Mouse (Mus musculus) embryo, embryonic 9.5 days (tissue): ENCODE results near the gene Myadm.
"Not testable (repeated sequence)": the region's sequence is repeated elsewhere in the genome, so short reads cannot be mapped to it uniquely, and the experiment has no call there.

ENCODE experiments used
- DNase-seq: peaks from one replicate; pipeline ENCODE4 v3.0.0-alpha.2; 2017; ENCODE audit errors: extremely low spot score

The Myadm gene

DNA sequence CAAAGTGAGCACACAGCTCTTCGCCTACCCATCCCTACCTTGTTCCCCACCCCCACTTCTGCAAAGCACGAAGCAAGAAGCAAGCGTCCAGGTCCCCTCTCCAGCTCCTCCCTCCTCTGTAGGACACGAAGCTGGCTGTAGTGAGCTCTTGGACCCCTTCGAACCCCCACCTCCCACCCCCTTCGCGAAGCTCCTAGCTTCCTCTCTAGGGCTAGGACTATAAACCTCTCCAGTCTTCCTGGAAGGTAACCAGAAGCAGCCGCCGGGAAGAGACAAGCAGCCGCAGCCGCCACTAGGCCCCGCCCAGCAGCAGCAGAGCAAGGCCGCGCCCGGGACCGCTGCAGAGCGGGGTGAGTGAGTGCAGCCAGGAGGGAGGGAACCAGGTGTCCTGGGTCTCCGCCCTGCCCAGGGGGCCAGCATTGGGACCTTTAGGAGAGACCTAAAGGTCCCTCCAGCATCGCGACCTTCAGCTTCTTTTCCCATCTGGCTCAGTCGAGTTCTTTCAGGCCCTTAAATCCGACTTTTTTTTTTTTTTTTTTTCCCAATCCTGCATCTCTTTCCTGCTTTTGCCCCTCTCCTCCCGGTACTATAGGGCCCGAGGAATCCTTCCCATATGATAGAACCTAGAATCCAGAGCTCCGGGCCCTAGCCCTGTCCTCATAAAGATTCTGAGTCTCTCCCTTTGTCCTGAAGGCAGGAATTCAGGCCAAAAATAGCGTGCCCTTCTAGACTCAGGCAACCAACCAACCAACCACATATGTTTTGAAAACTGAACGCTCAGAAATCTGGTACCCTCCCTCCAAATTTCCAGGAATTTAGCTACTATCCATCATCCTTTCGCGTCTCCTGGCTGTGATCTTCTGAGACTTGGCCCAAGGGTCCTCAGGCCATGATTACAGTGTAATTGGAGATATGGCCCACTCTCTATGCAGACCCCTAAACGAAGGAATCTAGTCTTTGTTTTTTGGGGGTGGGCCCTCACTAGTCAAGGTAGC, at the start of gene Myadm, which contains the start of gene Prkcg:
TSS of gene Myadm (plus strand) at position 105 of the 995 bp plus-strand sequence.
TSS of gene Prkcg (plus strand) at position 204 of the 995 bp plus-strand sequence.
- peak; percentile 80 for DNase-seq

GRCm38 (mm10) chr7:3239193-3239592, 49.7 kb upstream of the Myadm start:
- DNase-seq, result no peak

DNA sequence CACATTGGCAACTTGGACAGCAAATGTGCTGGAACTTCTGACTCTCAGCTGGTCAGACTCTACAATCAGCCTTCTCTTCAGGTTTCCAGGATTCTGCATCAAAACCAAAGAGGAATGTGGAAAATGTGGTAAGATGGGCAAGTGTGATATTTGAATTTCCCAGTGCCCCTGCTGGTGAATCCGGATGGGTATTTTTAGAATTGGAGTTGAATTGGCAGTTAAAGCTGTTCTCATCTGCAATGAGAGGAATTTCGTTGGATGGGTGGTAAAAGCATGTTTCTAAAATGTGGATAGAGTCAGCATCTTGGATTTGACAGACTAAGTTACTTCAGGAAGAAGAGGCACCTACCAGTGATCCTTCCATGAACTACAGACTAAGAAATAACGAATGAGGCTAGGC, 28.2 kb upstream of the Myadm start:
- no peak for DNase-seq

DNA sequence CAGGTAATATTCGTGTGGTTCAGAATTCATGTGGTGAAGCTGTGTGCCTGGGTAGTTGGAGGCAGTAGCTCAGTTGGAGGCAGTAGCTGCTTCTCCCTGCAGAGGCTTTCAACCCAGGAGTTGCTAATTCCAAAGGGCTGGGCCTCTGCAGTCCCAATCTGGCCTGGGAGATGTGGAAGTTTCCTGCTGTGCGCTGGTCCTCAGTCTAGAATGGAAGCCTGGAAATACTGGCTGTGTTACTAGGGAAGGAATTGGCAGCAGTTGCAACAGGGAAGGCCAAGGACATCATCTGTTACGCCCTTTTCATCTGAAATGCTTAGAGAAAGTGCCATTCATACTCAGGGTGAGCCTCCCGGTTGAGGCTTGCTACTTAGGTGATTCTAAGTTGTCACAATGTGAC, 27.4 kb upstream of the Myadm start:
- DNase-seq, result no peak

GRCm38 (mm10) chr7:3262789-3263188, 26.1 kb upstream of the Myadm start:
- no peak for DNase-seq

DNA sequence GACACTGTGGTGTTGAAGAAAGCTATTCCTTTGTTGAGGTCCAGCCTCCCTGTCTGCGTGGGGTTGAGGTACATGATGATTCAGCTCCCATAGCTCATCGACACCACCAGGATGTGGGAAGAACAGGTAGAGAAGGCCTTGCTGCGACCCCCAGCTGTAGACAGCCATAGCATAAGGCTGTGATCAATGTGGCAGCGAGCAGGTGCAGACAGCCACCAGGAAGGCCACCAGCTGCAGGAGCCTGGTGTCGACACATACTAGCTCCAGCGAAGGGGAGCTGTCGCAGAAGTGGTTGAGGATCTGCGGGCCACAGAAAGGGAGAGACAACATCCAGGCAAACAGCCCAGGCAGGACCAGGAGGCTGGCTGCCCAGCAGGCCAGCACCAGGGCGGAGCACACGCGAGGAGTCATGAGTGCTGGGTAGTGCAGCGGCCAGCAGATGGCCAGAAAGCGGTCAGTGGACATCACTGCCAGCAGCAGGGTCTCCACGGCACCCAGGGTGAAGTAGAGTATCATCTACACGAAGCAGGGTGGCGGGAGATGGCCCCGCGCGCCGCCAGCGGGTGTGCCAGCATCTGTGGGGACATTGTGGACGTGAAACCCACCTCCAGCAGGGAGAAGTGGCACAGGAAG, 24.4 kb upstream of the Myadm start:
- no peak for DNase-seq

DNA sequence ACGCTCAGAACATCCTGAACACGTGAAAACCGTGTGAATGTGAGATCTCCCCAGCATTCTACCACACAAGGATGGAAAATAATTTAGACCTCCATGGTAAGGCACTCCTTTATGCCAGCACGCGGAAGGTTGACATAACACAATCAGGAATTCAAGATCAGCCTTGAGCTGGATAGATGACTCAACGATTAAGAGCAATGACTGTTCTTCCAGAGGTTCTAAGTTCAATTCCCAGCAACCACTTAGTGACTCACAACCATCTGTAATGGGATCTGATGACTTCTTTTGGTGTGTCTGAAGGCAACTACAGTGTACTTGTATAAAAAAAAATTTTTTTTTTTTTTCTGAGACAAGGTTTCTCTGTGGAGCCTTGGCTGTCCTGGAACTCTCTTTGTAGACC, 23.6 kb upstream of the Myadm start:
- DNase-seq, result no peak

- DNase-seq, result no peak
Measured at GRCm38 (mm10) chr7:3267261-3267660, 21.6 kb upstream of the Myadm start.

GRCm38 (mm10) chr7:3267888-3268287, 21.0 kb upstream of the Myadm start:
- DNase-seq, result no peak

DNA sequence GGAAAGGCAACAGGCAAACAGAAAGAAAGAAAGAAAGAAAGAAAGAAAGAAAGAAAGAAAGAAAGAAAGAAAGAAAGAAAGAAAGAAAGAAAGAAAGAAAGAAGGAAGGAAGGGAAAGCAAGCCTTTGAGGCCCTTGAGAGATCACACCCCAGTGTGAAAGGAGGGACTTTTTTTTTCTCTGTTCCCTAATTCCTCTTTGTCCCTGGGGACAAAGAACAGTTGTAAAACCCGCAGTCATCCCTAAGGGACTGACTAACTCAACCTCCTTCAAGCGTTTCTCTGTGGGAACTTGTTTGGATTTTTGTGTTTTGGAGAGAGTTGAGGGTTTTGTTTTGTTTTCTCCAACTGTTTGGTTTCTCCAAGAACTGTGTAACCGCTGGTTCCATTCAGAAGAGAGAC, 20.6 kb upstream of the Myadm start:
- no peak for DNase-seq

GRCm38 (mm10) chr7:3272206-3272605, 16.7 kb upstream of the Myadm start:
- no peak for DNase-seq

DNA sequence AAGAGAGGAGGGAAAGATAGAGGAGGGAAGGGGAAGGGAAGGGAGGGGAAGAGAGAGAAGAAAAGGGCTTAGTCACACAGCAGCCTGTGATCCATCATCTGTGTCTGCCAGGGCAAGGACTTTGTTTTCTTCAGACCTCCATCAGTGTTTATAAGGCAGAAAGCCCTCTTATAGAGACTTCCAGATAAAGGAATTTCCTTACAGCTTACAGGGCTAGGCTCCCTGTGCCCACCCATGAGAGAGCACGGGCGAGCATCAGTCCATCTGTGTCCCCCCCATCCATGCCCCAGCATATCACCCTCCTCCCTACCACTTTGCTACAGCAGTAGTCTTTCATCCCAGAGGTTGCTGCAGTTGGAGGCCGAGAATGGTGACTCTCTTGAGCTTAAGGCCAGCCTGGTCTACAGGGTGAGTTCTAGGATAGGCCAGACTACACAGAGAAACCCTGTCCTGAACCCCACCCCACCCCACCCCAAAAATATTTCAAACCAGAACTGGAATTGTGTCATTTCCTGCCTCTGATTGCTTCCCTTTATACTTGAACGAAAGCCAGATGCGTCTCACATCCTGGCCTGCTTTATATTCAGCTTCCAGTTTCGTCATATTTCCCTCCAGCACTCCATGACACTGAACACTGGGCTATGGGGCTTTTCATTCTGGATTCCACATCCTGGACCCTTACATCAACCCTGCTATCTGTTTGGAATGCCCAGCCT, 13.3 kb upstream of the Myadm start:
- no peak for DNase-seq

DNA sequence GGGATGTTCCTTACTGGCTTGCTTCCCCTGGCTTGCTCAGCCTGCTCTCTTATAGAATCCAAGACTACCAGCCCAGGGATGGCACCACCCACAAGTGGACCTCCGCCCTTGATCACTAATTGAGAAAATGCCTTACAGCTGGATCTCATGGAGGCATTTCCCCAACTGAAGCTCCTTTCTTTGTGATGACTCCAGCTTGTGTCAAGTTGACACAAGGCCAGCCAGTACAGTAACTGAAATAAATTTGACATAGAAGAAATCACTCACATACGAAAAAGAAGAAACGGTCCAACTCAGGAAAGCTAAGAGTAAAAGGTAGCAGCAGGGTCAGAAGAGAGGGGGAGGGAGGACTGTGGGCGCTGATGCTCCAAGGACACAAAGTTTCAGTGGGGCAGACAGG, 12.1 kb upstream of the Myadm start:
- not testable (repeated sequence) for DNase-seq

GRCm38 (mm10) chr7:3280080-3280653, 8.7 kb upstream of the Myadm start:
- no peak for DNase-seq

DNA sequence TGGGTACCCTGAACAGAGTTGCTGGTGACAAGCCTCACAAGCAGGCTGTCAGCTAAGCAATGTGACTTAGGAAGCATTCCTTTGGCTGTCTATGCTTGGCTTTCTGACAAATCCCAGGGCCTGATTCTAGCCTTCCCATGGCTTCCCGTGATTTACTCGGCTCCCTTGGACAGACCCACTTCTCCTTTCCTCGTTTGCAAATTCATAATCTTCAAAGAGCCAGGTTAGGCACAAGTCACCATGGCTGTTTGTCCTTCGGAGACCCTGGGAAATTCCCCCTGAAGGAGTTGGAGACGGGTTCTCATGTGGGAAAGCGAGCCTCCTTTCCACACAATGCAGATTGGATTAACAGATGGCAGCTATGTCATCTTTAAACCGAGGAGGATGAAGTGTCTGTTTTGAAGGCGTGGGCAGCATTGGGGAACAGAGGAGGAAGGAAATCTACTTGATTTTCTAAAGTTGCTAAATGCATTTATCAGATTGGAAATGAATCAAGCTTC, 8.2 kb upstream of the Myadm start:
- no peak for DNase-seq

- DNase-seq, result no peak
Measured at GRCm38 (mm10) chr7:3281741-3282140, 7.1 kb upstream of the Myadm start.

GRCm38 (mm10) chr7:3283081-3283875, 5.6 kb upstream of the Myadm start:
- no peak for DNase-seq

DNA sequence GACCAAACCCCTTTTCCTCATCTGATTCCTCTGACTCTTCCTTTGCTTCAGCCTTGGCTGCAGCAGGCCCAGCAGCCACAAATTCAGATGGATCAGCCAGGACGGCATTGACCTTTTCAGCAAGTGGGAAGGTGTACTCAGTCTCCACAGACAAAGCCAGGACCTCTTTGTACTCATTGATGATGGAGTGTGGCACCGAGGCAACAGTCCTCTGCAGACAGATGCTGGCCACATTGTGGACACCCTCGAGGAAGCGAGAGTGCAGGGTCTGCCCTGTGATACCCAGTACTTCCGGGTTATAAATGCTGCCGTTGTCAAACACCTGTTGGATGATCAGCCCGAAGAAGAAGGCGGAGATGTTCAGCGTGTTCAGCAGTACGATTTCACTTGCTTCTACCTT, 4.3 kb upstream of the Myadm start:
- no peak for DNase-seq

- no peak for DNase-seq
Measured at GRCm38 (mm10) chr7:3286036-3286435, 2.8 kb upstream of the Myadm start.

- no peak for DNase-seq
Measured at GRCm38 (mm10) chr7:3287186-3287585, 1.7 kb upstream of the Myadm start.
